Mouse (Mus musculus): ENCODE measurements around the gene Krtap9-5. TPM values are rescaled to one million over a fixed set of nuclear protein-coding genes. Genes with fewer than 3 reads are reported as not detected.

Gene Krtap9-5
- polyA plus RNA-seq, 1 experiment: not detected

DNA sequence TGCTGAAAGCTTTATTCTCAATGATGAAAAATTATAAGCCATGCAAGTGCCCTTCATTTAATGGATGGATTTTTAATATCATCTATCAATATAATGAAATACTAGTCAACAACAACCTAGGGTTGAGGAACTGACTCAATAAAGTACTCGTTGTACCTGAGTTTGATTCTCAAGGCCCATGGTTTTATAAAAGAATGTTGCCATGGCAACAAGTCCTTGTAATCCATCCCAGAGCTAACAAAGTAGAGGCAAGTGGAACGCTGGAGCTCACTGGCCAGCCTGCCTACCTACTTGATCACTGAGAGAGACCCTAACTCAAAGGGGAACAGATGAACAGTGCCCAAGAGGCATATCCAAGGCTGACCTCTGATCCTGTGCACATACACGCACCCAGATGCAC lies 42.3 kb downstream of the Krtap9-5 start:
- H3K27ac ChIP-seq (ENCODE audit: control insufficient read depth, insufficient read depth, low read depth, low read length): no peak overlapping the region
- H3K27me3 ChIP-seq (ENCODE audit: control insufficient read depth, insufficient read depth, low read length): no peaks in the 10 kb centered on the region
- no peaks in the 10 kb centered on the region for H3K36me3 ChIP-seq (ENCODE audit: control insufficient read depth, insufficient read depth, low read length)
- peaks cover 2% of the 10 kb centered on the region; the same call in 1 of the 2 replicates for H3K4me1 ChIP-seq (ENCODE audit: control insufficient read depth, insufficient read depth, low read length)
- H3K4me3 ChIP-seq (ENCODE audit: control insufficient read depth, low read depth, low read length): no peak overlapping the region
- TF ChIP-seq POLR2A (IDR thresholded peaks at IDR 0.05; ENCODE audit: control insufficient read depth, low read depth, low read length) (no peak), CTCF (IDR thresholded peaks at IDR 0.05; ENCODE audit: control insufficient read depth, insufficient read depth, insufficient replicate concordance, low read depth, low read length) (no peak)

DNA sequence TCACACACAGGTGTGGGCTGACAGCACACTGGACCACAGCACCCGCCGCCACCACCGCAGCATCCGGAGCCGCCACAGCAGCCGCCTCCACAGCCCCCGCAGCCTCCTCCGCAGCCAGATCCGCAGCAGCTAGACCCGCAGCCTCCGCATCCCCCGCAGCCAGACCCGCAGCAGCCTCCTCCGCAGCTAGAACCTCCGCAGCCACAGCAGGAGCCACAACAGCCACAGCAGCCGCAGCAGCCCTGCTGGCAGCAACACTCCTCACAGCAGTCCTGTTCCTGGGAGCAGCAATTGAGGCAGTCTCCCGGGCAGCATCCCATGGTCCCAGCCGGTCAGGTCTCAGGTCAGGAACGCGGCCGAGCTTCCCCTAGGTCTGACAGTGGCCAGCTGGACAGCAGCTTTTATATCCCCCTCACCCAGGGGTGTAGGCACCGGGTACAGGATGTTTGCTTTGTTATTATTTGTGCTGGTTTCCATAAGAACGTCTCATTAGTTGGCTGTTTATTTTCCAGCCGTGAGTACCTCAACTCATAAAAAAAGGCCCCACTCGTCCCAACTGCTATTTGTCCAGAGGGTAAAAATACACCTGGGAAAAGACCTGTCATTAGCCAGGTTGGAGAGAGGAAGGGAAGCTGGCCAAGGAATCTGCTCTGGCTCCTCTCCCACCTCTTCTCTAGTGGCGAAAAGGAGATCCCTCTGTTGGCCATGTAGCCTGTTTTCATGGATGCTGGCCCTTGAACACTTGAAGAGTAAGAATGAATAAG lies 45.5 kb downstream of the Krtap9-5 start, which contains the start of gene Krtap17-1:
Gene Krtap17-1, minus strand, starts transcription at position 375 of the 764 bp plus-strand sequence.
- H3K27me3 ChIP-seq (ENCODE audit: control insufficient read depth, insufficient read depth, low read length): no peaks in the 10 kb centered on the region
- H3K4me1 ChIP-seq (ENCODE audit: control insufficient read depth, insufficient read depth, low read length): peaks cover 2% of the 10 kb centered on the region; the same call in 1 of the 2 replicates
- no peaks in the 10 kb centered on the region for H3K36me3 ChIP-seq (ENCODE audit: control insufficient read depth, insufficient read depth, low read length)
- no peak within 1 kb of the TSS for H3K4me3 ChIP-seq (ENCODE audit: control insufficient read depth, low read depth, low read length)
- H3K27ac ChIP-seq (ENCODE audit: control insufficient read depth, insufficient read depth, low read depth, low read length): no peak within 1 kb of the TSS
- TF ChIP-seq POLR2A (IDR thresholded peaks at IDR 0.05; ENCODE audit: control insufficient read depth, low read depth, low read length): no peak

DNA sequence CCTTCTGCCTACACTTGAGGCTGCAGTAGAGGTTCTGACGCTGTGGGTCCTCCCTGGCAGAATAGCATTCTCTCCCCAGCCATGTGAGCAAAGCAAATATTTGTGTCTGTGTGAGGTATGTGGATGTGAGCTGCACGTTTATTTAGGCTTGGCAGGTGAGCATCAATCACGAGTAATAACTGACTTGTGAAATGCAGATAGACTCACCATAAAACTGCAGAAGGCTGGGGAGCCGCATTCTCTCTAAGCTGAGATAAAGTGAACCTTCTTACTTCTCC lies 46.0 kb downstream of the Krtap9-5 start:
- no peak for TF ChIP-seq POLR2A (IDR thresholded peaks at IDR 0.05; ENCODE audit: control insufficient read depth, low read depth, low read length)
- no peak for TF ChIP-seq CTCF (IDR thresholded peaks at IDR 0.05; ENCODE audit: control insufficient read depth, insufficient read depth, insufficient replicate concordance, low read depth, low read length)
- Histone ChIP-seq H3K27ac (ENCODE audit: control insufficient read depth, insufficient read depth, low read depth, low read length) (no peak overlapping the region), H3K4me1 (ENCODE audit: control insufficient read depth, insufficient read depth, low read length) (peaks cover 2% of the 10 kb centered on the region; the same call in 1 of the 2 replicates), H3K4me3 (ENCODE audit: control insufficient read depth, low read depth, low read length) (no peak overlapping the region), H3K36me3 (ENCODE audit: control insufficient read depth, insufficient read depth, low read length) (no peaks in the 10 kb centered on the region), H3K27me3 (ENCODE audit: control insufficient read depth, insufficient read depth, low read length) (no peaks in the 10 kb centered on the region)

DNA sequence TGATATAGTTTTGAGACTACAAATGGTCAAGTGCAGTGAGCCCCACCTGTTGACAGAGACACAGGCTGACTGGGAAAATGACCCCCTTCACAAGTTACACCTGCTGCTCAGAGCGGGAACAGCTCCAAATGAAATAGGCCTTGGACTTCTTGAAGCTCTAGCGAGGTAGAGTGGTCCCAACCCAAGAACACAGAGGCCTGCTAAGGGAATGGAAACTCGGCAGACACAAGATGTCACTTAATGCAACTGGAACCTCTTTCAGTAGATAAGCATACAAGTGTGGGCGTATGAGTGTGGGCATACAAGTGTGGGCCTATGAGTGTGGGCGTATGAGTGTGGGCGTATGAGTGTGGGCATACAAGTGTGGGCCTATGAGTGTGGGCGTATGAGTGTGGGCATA lies 50.8 kb downstream of the Krtap9-5 start:
- H3K4me1 ChIP-seq (ENCODE audit: control insufficient read depth, insufficient read depth, low read length): no peaks in the 10 kb centered on the region
- H3K27me3 ChIP-seq (ENCODE audit: control insufficient read depth, insufficient read depth, low read length): no peaks in the 10 kb centered on the region
- no peak overlapping the region for H3K27ac ChIP-seq (ENCODE audit: control insufficient read depth, insufficient read depth, low read depth, low read length)
- no peaks in the 10 kb centered on the region for H3K36me3 ChIP-seq (ENCODE audit: control insufficient read depth, insufficient read depth, low read length)
- TF ChIP-seq CTCF (IDR thresholded peaks at IDR 0.05; ENCODE audit: control insufficient read depth, insufficient read depth, insufficient replicate concordance, low read depth, low read length) (no peak), POLR2A (IDR thresholded peaks at IDR 0.05; ENCODE audit: control insufficient read depth, low read depth, low read length) (no peak)
- H3K4me3 ChIP-seq (ENCODE audit: control insufficient read depth, low read depth, low read length): no peak overlapping the region

Other genes starting within 250 kb of the Krtap9-5 start
- gene Gm14180, start 214.2 kb upstream of the Krtap9-5 start, polyA plus RNA-seq (2012; rRNA removed): not detected in 2 replicates
- not detected in 2 replicates for gene Gm11595, start 175.6 kb upstream of the Krtap9-5 start, polyA plus RNA-seq (2012; rRNA removed)
- not detected in 2 replicates for gene Krtap4-8, start 167.8 kb upstream of the Krtap9-5 start, polyA plus RNA-seq (2012; rRNA removed)
- gene Krtap4-9, start 163.3 kb upstream of the Krtap9-5 start, polyA plus RNA-seq (2012; rRNA removed): not detected in 2 replicates
- gene Gm11596, start 155.0 kb upstream of the Krtap9-5 start, polyA plus RNA-seq (2012; rRNA removed): not detected in 2 replicates
- gene Gm11569, start 149.5 kb upstream of the Krtap9-5 start, polyA plus RNA-seq (2012; rRNA removed): not detected in 2 replicates
- not detected in 2 replicates for gene Gm11554, start 144.0 kb upstream of the Krtap9-5 start, polyA plus RNA-seq (2012; rRNA removed)
- gene Krtap4-13, start 138.6 kb upstream of the Krtap9-5 start, polyA plus RNA-seq (2012; rRNA removed): 0.14 and 0.28 TPM in 2 replicates
- 0.22 and 0.34 TPM in 2 replicates for gene Gm11564, start 132.8 kb upstream of the Krtap9-5 start, polyA plus RNA-seq (2012; rRNA removed)
- not detected in 2 replicates for gene 2300003K06Rik, start 110.4 kb upstream of the Krtap9-5 start, polyA plus RNA-seq (2012; rRNA removed)
- gene Krtap4-16, start 96.9 kb upstream of the Krtap9-5 start, polyA plus RNA-seq (2012; rRNA removed): not detected in 2 replicates
- not detected in 2 replicates for gene Gm11568, start 90.6 kb upstream of the Krtap9-5 start, polyA plus RNA-seq (2012; rRNA removed)
- gene Gm11559, start 84.0 kb upstream of the Krtap9-5 start, polyA plus RNA-seq (2012; rRNA removed): not detected in 2 replicates
- not detected in 2 replicates for gene Krtap9-1, start 75.1 kb upstream of the Krtap9-5 start, polyA plus RNA-seq (2012; rRNA removed)
- not detected in 2 replicates for gene Gm11567, start 69.3 kb upstream of the Krtap9-5 start, polyA plus RNA-seq (2012; rRNA removed)
- gene Krtap31-1, start 40.6 kb upstream of the Krtap9-5 start, polyA plus RNA-seq (2012; rRNA removed): not detected in 2 replicates
- 3.6 and 3.9 TPM in 2 replicates for gene Gm11565, start 33.7 kb upstream of the Krtap9-5 start, polyA plus RNA-seq (2012; rRNA removed)
- gene Krtap31-2, start 12.2 kb upstream of the Krtap9-5 start, polyA plus RNA-seq (2012; rRNA removed): not detected in 2 replicates
- gene Krtap29-1, start 30.6 kb downstream of the Krtap9-5 start, polyA plus RNA-seq (2012; rRNA removed): 0.24 TPM in 1 of 2 replicates, not detected in the other
- gene Krtap16-1, start 38.1 kb downstream of the Krtap9-5 start, polyA plus RNA-seq (2012; rRNA removed): 0.06 and 0.12 TPM in 2 replicates
- 1.8 and 2.0 TPM in 2 replicates for gene Krtap17-1, start 45.5 kb downstream of the Krtap9-5 start, polyA plus RNA-seq (2012; rRNA removed)
- not detected in 2 replicates for gene Krt33a, start 67.7 kb downstream of the Krtap9-5 start, polyA plus RNA-seq (2012; rRNA removed)
- gene Krt33b, start 81.4 kb downstream of the Krtap9-5 start, polyA plus RNA-seq (2012; rRNA removed): not detected in 2 replicates
- gene Krt34, start 93.1 kb downstream of the Krtap9-5 start, polyA plus RNA-seq (2012; rRNA removed): not detected in 2 replicates
- 0.12 and 0.18 TPM in 2 replicates for gene Krt31, start 102.1 kb downstream of the Krtap9-5 start, polyA plus RNA-seq (2012; rRNA removed)
- 1.2 TPM in 1 of 2 replicates, not detected in the other for gene Krt32, start 139.8 kb downstream of the Krtap9-5 start, polyA plus RNA-seq (2012; rRNA removed)
- 0.17 TPM in 1 of 2 replicates, not detected in the other for gene Krt35, start 147.8 kb downstream of the Krtap9-5 start, polyA plus RNA-seq (2012; rRNA removed)
- gene Krt36, start 157.2 kb downstream of the Krtap9-5 start, polyA plus RNA-seq (2012; rRNA removed): not detected in 2 replicates
- not detected in 2 replicates for gene Krt13, start 173.1 kb downstream of the Krtap9-5 start, polyA plus RNA-seq (2012; rRNA removed)
- gene Krt15, start 187.5 kb downstream of the Krtap9-5 start, polyA plus RNA-seq (2012; rRNA removed): 0.96 and 2.8 TPM in 2 replicates
- gene Krt19, start 200.2 kb downstream of the Krtap9-5 start, polyA plus RNA-seq (2012; rRNA removed): 0.75 and 10.1 TPM in 2 replicates
- gene Krt9, start 244.8 kb downstream of the Krtap9-5 start, polyA plus RNA-seq (2012; rRNA removed): not detected in 2 replicates